Mouse (Mus musculus) midbrain, embryonic 11.5 days (tissue): ENCODE data around the gene Itpkb. TPM values are rescaled to one million over a fixed set of nuclear protein-coding genes. Genes with fewer than 3 reads are reported as not detected.

Source experiments
- ATAC-seq: fragments of 200-750 bp; cut with Nextera tagmentation; 2 replicates; pipeline ENCODE4 v1.8.0; 2017; ENCODE audit warnings: moderate TSS enrichment, moderate library complexity; ENCODE audit not compliant: low FRiP score
- DNase-seq: peaks from one replicate; pipeline ENCODE4 v3.0.0; 2015; ENCODE audit warnings: low spot score; ENCODE audit errors: missing footprints
- H3K27ac ChIP-seq: fragments of 300-500 bp; sonication (generic); 2 replicates; pipeline ENCODE4 v1.5.1; 2014; ENCODE audit warnings: low read depth, low read length
- H3K27me3 ChIP-seq: fragments of 300-500 bp; sonication (generic); 2 replicates; pipeline ENCODE4 v1.6.1; 2014; ENCODE audit warnings: mild to moderate bottlenecking, low read length, moderate library complexity, mixed read lengths; ENCODE audit not compliant: control insufficient read depth, insufficient read depth
- H3K36me3 ChIP-seq: fragments of 300-500 bp; sonication (generic); 2 replicates; pipeline ENCODE4 v1.6.1; 2014; ENCODE audit warnings: mild to moderate bottlenecking, low read length, moderate library complexity, mixed read lengths; ENCODE audit not compliant: control insufficient read depth, insufficient read depth
- H3K4me1 ChIP-seq: fragments of 300-500 bp; sonication (generic); 2 replicates; pipeline ENCODE4 v1.6.1; 2014; ENCODE audit warnings: low read length; ENCODE audit not compliant: control insufficient read depth, insufficient read depth
- H3K4me2 ChIP-seq: fragments of 300-500 bp; sonication (generic); 2 replicates; pipeline ENCODE4 v1.6.1; 2014; ENCODE audit warnings: mild to moderate bottlenecking, moderate library complexity
- H3K4me3 ChIP-seq: fragments of 300-500 bp; sonication (generic); 2 replicates; pipeline ENCODE4 v1.5.1; 2014; ENCODE audit warnings: low read depth, low read length
- H3K9ac ChIP-seq: fragments of 300-500 bp; sonication (generic); 2 replicates; pipeline ENCODE4 v1.6.1; 2014; ENCODE audit warnings: low read length
- H3K9me3 ChIP-seq: fragments of 300-500 bp; sonication (generic); 2 replicates; pipeline ENCODE4 v1.6.1; 2016; ENCODE audit warnings: low read length; ENCODE audit not compliant: control insufficient read depth
- WGBS: fragments of 180-500 bp; shearing (Covaris S2); extraction: QIAGEN DNeasy Blood & Tissue Kit; methylation state at CpG from one replicate; pipeline ENCODE4 v1.1.7; 2014; 5-methylcytosine and 5-hydroxymethylcytosine counted together
- polyA plus RNA-seq: library from polyadenylated mRNA; unstranded; fragments of >200 nt; fragmentation: Nextera tagmentation; extraction: Ambion mirVana; gene quantifications from 2 replicates; pipeline ENCODE4 v1.2.1, GENCODE M21; 2014

Gene Itpkb
- polyA plus RNA-seq, 1 experiment from 2014 or later: 1.9 TPM

GRCm38 (mm10) chr1:180347907-180348306 lies 17.6 kb downstream of the Itpkb start:
- H3K27ac ChIP-seq: no peak overlapping the region
- WGBS: 89% methylated on average over 6 of the region's 6 CpGs
- H3K4me2 ChIP-seq: no peak overlapping the region
- DNase-seq: peak; percentile 47
- no peaks in the 10 kb centered on the region for H3K9me3 ChIP-seq
- no peak for ATAC-seq
- H3K36me3 ChIP-seq: no peaks in the 10 kb centered on the region
- H3K4me1 ChIP-seq: no peaks in the 10 kb centered on the region
- H3K4me3 ChIP-seq: no peak overlapping the region
- no peaks in the 10 kb centered on the region for H3K27me3 ChIP-seq
- H3K9ac ChIP-seq: no peak overlapping the region

GRCm38 (mm10) chr1:180349090-180349489 lies 18.8 kb downstream of the Itpkb start:
- H3K4me3 ChIP-seq: no peak overlapping the region
- no peaks in the 10 kb centered on the region for H3K36me3 ChIP-seq
- no peaks in the 10 kb centered on the region for H3K27me3 ChIP-seq
- no peak for DNase-seq
- no peak for ATAC-seq
- H3K4me1 ChIP-seq: no peaks in the 10 kb centered on the region
- no peak overlapping the region for H3K27ac ChIP-seq
- H3K9ac ChIP-seq: no peak overlapping the region
- no peaks in the 10 kb centered on the region for H3K9me3 ChIP-seq
- no peak overlapping the region for H3K4me2 ChIP-seq

GRCm38 (mm10) chr1:180352258-180352657 lies 22.0 kb downstream of the Itpkb start:
- H3K27me3 ChIP-seq: no peaks in the 10 kb centered on the region
- no peak for ATAC-seq
- no peak overlapping the region for H3K4me2 ChIP-seq
- no peak overlapping the region for H3K9ac ChIP-seq
- DNase-seq: no peak
- H3K4me1 ChIP-seq: no peaks in the 10 kb centered on the region
- H3K4me3 ChIP-seq: no peak overlapping the region
- 73% methylated on average over 3 of the region's 3 CpGs for WGBS
- no peaks in the 10 kb centered on the region for H3K9me3 ChIP-seq
- H3K27ac ChIP-seq: no peak overlapping the region
- H3K36me3 ChIP-seq: no peaks in the 10 kb centered on the region

- H3K9ac ChIP-seq: no peak overlapping the region
- no peaks in the 10 kb centered on the region for H3K27me3 ChIP-seq
- no peaks in the 10 kb centered on the region for H3K4me1 ChIP-seq
- no peak for ATAC-seq
- no peak overlapping the region for H3K27ac ChIP-seq
- WGBS: 84% methylated on average over 4 of the region's 4 CpGs
- no peak overlapping the region for H3K4me3 ChIP-seq
- no peaks in the 10 kb centered on the region for H3K9me3 ChIP-seq
- no peak overlapping the region for H3K4me2 ChIP-seq
- H3K36me3 ChIP-seq: no peaks in the 10 kb centered on the region
- no peak for DNase-seq
Observed at GRCm38 (mm10) chr1:180354129-180354528, 23.8 kb downstream of the Itpkb start.

GRCm38 (mm10) chr1:180354976-180355730 lies 24.9 kb downstream of the Itpkb start:
- H3K4me1 ChIP-seq: no peaks in the 10 kb centered on the region
- H3K9ac ChIP-seq: no peak overlapping the region

GRCm38 (mm10) chr1:180356176-180356575 lies 25.9 kb downstream of the Itpkb start:
- H3K9ac ChIP-seq: no peak overlapping the region
- H3K27me3 ChIP-seq: no peaks in the 10 kb centered on the region
- WGBS: 80% methylated on average over 4 of the region's 4 CpGs
- no peaks in the 10 kb centered on the region for H3K4me1 ChIP-seq
- H3K27ac ChIP-seq: no peak overlapping the region
- H3K4me2 ChIP-seq: no peak overlapping the region
- H3K9me3 ChIP-seq: no peaks in the 10 kb centered on the region
- H3K4me3 ChIP-seq: no peak overlapping the region
- H3K36me3 ChIP-seq: no peaks in the 10 kb centered on the region
- no peak for DNase-seq
- no peak for ATAC-seq

More at GRCm38 (mm10) chr1:180354976-180355730, 24.9 kb downstream of the Itpkb start:
- WGBS: 94% methylated on average over 13 of the region's 13 CpGs
- H3K9me3 ChIP-seq: no peaks in the 10 kb centered on the region
- no peak overlapping the region for H3K4me3 ChIP-seq
- no peaks in the 10 kb centered on the region for H3K27me3 ChIP-seq
- DNase-seq: no peak
- no peak overlapping the region for H3K4me2 ChIP-seq
- H3K36me3 ChIP-seq: no peaks in the 10 kb centered on the region
- no peak for ATAC-seq
- H3K27ac ChIP-seq: no peak overlapping the region

GRCm38 (mm10) chr1:180356857-180357256 lies 26.6 kb downstream of the Itpkb start:
- H3K27ac ChIP-seq: no peak overlapping the region
- H3K36me3 ChIP-seq: no peaks in the 10 kb centered on the region
- H3K9me3 ChIP-seq: no peaks in the 10 kb centered on the region
- ATAC-seq (no peak), DNase-seq (no peak)
- 74% methylated on average over 6 of the region's 6 CpGs for WGBS
- no peaks in the 10 kb centered on the region for H3K4me1 ChIP-seq
- no peaks in the 10 kb centered on the region for H3K27me3 ChIP-seq
- H3K9ac ChIP-seq: no peak overlapping the region
- no peak overlapping the region for H3K4me3 ChIP-seq
- no peak overlapping the region for H3K4me2 ChIP-seq

- ATAC-seq (no peak), DNase-seq (no peak)
- H3K36me3 ChIP-seq: no peaks in the 10 kb centered on the region
- H3K4me3 ChIP-seq: no peak overlapping the region
- H3K27me3 ChIP-seq: no peaks in the 10 kb centered on the region
- H3K4me1 ChIP-seq: no peaks in the 10 kb centered on the region
- H3K9ac ChIP-seq: no peak overlapping the region
- H3K4me2 ChIP-seq: no peak overlapping the region
- WGBS: 80% methylated on average over 7 of the region's 7 CpGs
- H3K27ac ChIP-seq: no peak overlapping the region
- no peaks in the 10 kb centered on the region for H3K9me3 ChIP-seq
Observed at GRCm38 (mm10) chr1:180357893-180358331, 27.6 kb downstream of the Itpkb start.

GRCm38 (mm10) chr1:180358466-180358865 lies 28.2 kb downstream of the Itpkb start:
- Histone ChIP-seq H3K9ac (no peak overlapping the region), H3K9me3 (no peaks in the 10 kb centered on the region), H3K27me3 (no peaks in the 10 kb centered on the region), H3K4me2 (no peak overlapping the region), H3K4me1 (no peaks in the 10 kb centered on the region), H3K4me3 (no peak overlapping the region), H3K36me3 (no peaks in the 10 kb centered on the region), H3K27ac (no peak overlapping the region)
- no peak for ATAC-seq
- WGBS: 96% methylated on average over 8 of the region's 9 CpGs
- DNase-seq: no peak
